Mouse (Mus musculus) liver, embryonic 11.5 days (tissue): ENCODE measurements around the gene Vezt. TPM values are rescaled to one million over a fixed set of nuclear protein-coding genes. Genes with fewer than 3 reads are reported as not detected.
A peak's percentile ranks its signal among the peaks of the same experiment; 100 is the strongest.

Experiments
- ATAC-seq: fragments of 200-750 bp; cut with Nextera tagmentation; replicated peaks from 2 replicates; pipeline ENCODE4 v1.8.0; 2017; ENCODE audit warnings: moderate number of reproducible peaks, mild to moderate bottlenecking, moderate TSS enrichment, moderate library complexity; ENCODE audit not compliant: low FRiP score
- DNase-seq: peaks from one replicate; pipeline ENCODE4 v3.0.0-alpha.2; 2017; ENCODE audit warnings: low spot score
- H3K27ac ChIP-seq: fragments of 300-500 bp; sonication (generic); 2 replicates; pipeline ENCODE4 v1.5.1; 2014; ENCODE audit warnings: mild to moderate bottlenecking, low read depth, low read length, control low read depth
- H3K27me3 ChIP-seq: fragments of 300-500 bp; sonication (generic); replicated peaks from 2 replicates; pipeline ENCODE4 v1.6.1; 2014; ENCODE audit warnings: low read length, mixed read lengths; ENCODE audit not compliant: control insufficient read depth, insufficient read depth
- H3K36me3 ChIP-seq: fragments of 300-500 bp; sonication (generic); 2 replicates; pipeline ENCODE4 v1.6.1; 2014; ENCODE audit warnings: mild to moderate bottlenecking, low read length, moderate library complexity, mixed read lengths; ENCODE audit not compliant: control insufficient read depth, insufficient read depth
- H3K4me1 ChIP-seq: fragments of 300-500 bp; sonication (generic); replicated peaks from 2 replicates; pipeline ENCODE4 v1.6.1; 2014; ENCODE audit warnings: low read length, mixed read lengths; ENCODE audit not compliant: control insufficient read depth, insufficient read depth
- H3K4me2 ChIP-seq: fragments of 300-500 bp; sonication (generic); 2 replicates; pipeline ENCODE4 v1.6.1; 2014; ENCODE audit warnings: mild to moderate bottlenecking, control low read depth, moderate library complexity
- H3K4me3 ChIP-seq: fragments of 300-500 bp; sonication (generic); 2 replicates; pipeline ENCODE4 v1.5.1; 2014; ENCODE audit warnings: low read depth, low read length, control low read depth
- H3K9ac ChIP-seq: fragments of 300-500 bp; sonication (generic); 2 replicates; pipeline ENCODE4 v1.6.1; 2014; ENCODE audit warnings: low read depth, low read length, control low read depth
- H3K9me3 ChIP-seq: fragments of 300-500 bp; sonication (generic); 2 replicates; pipeline ENCODE4 v1.6.1; 2016; ENCODE audit warnings: low read length, inconsistent platforms, mixed read lengths; ENCODE audit not compliant: control insufficient read depth
- WGBS: fragments of 180-500 bp; shearing (Covaris S2); extraction: QIAGEN DNeasy Blood & Tissue Kit; methylation state at CpG from one replicate; pipeline ENCODE4 v1.1.7; 2014; 5-methylcytosine and 5-hydroxymethylcytosine counted together
- polyA plus RNA-seq: library from polyadenylated mRNA; unstranded; fragments of >200 nt; fragmentation: Nextera tagmentation; extraction: Ambion mirVana; gene quantifications from 2 replicates; pipeline ENCODE4 v1.2.1, GENCODE M21; 2014

Vezt gene
- polyA plus RNA-seq, 1 experiment from 2014 or later: 18.9 TPM

DNA sequence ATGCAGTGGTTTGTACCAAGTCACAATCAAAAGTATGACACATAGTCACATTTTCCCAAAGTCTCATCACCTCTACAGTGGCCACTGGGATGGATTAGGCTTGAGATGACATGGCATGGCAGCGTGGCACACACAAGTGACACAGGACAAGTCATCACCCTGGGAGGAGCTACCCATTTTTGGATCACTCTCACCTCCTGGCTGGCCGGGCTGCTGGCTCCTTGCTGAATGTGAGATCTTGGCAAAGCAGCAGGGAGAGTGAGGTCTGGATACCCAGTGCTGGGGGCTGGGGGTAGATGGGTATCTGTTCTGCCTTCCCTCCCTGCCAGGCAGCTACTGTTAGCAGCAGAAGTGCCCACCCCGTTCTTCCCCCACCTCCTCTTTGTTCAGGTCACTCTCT is 31.3 kb upstream of the Vezt start:
- Histone ChIP-seq H3K4me1 (peaks cover 10% of the 10 kb centered on the region), H3K9me3 (no peaks in the 10 kb centered on the region), H3K27me3 (no peaks in the 10 kb centered on the region), H3K4me3 (no peak overlapping the region), H3K4me2 (no peak overlapping the region), H3K36me3 (no peaks in the 10 kb centered on the region), H3K9ac (no peak overlapping the region), H3K27ac (no peak overlapping the region)
- ATAC-seq (no peak), DNase-seq (no peak)
- 69% methylated on average over 3 of the region's 3 CpGs for WGBS

DNA sequence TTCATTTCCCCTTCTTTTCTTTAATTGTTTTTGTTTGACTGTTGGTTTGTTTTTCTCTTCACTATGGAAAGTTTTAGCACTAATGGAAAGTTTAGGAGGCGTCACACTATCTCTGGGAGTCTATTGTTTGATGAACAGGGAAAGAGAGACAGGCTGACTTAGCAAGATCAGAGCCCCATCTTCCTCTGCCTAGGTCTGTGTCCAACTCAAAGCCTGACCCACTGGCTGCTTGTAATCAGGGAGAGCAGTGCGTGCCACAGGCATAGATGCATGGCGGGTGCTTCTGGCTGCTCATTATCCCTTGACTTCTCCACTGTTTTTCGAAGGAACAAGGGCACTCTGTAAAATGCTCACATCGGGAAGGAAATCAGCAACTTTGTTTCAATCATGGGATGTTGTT is 26.7 kb upstream of the Vezt start:
- DNase-seq (no peak), ATAC-seq (no peak)
- Histone ChIP-seq H3K9me3 (no peaks in the 10 kb centered on the region), H3K4me1 (peaks cover 14% of the 10 kb centered on the region), H3K4me3 (no peak overlapping the region), H3K27ac (no peak overlapping the region), H3K27me3 (no peaks in the 10 kb centered on the region), H3K36me3 (no peaks in the 10 kb centered on the region), H3K4me2 (no peak overlapping the region), H3K9ac (no peak overlapping the region)
- 76% methylated on average over 5 of the region's 5 CpGs for WGBS

DNA sequence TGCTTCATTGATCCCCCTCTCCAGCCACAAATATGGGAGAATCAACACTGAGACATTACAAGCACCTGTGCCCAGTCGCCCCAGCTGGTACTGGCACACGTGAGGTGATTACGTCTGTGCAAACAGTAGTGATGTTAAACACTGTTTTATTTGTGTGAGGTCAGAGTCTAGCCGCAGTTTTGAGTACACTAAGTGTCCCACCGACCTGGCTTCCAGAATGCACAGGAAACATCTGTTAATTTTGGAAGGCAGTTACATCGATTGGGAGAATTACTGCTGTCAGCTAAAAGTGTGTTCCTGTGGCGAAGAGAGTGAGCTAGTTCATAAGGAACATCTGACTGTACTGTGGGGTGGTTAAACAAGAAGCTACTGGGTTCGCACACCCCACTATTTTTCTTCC is 24.6 kb upstream of the Vezt start:
- Histone ChIP-seq H3K9ac (no peak overlapping the region), H3K36me3 (no peaks in the 10 kb centered on the region), H3K27me3 (no peaks in the 10 kb centered on the region), H3K27ac (no peak overlapping the region), H3K4me3 (no peak overlapping the region), H3K4me1 (peaks cover 14% of the 10 kb centered on the region), H3K4me2 (no peak overlapping the region), H3K9me3 (no peaks in the 10 kb centered on the region)
- DNase-seq (no peak), ATAC-seq (peak; percentile 18; the same call in 1 of the 2 replicates)
- 72% methylated on average over 8 of the region's 8 CpGs for WGBS

DNA sequence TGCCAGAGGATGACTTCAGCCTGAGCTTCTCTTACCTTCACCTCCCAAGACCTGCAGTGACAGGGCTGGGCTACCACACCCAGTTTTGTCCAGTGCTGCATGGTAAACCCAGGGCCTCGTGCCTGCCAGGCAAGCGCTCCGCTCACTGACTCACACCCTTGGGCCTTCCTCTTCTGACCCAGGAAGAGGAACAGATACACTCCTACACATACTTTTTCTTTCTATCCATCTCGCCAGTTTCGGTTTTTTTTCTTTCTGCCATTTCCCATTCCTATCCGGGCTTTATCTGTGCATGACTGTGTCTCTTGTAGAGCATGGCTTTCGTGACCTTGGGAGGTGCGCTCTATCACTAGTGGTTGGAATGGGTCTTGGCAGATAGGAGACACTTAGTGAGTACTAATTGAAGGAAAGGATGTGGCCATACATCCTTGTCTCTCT is 24.0 kb upstream of the Vezt start:
- Histone ChIP-seq H3K9me3 (no peaks in the 10 kb centered on the region), H3K36me3 (no peaks in the 10 kb centered on the region), H3K4me2 (no peak overlapping the region), H3K4me1 (peaks cover 14% of the 10 kb centered on the region), H3K27ac (no peak overlapping the region), H3K27me3 (no peaks in the 10 kb centered on the region), H3K9ac (no peak overlapping the region), H3K4me3 (no peak overlapping the region)
- ATAC-seq (peak; percentile 53; the same call in 1 of the 2 replicates), DNase-seq (no peak)
- 77% methylated on average over 8 of the region's 8 CpGs for WGBS

DNA sequence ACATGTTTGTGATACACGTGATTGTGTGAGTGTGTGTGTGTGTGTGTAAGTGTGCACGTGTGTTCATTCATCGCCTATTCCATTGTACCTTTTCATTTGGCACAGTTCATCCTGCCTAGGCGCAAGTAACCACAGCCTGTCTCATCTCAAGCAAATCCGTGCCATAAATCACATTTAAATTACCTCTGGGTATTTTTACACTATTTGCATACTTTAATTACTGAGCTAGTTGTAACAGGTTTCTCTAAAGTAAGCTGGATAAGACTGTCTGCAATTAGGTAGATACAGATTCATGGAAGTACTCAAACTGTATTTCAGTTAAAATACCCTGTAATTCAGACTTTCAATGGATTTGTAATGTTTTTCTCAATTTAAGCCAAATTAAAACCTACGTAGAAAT is 20.9 kb upstream of the Vezt start:
- 89% methylated on average over 6 of the region's 6 CpGs for WGBS
- Histone ChIP-seq H3K9me3 (no peaks in the 10 kb centered on the region), H3K36me3 (no peaks in the 10 kb centered on the region), H3K27ac (no peak overlapping the region), H3K4me1 (peaks cover 17% of the 10 kb centered on the region), H3K4me3 (no peak overlapping the region), H3K9ac (no peak overlapping the region), H3K4me2 (no peak overlapping the region), H3K27me3 (no peaks in the 10 kb centered on the region)
- DNase-seq (no peak), ATAC-seq (no peak)

DNA sequence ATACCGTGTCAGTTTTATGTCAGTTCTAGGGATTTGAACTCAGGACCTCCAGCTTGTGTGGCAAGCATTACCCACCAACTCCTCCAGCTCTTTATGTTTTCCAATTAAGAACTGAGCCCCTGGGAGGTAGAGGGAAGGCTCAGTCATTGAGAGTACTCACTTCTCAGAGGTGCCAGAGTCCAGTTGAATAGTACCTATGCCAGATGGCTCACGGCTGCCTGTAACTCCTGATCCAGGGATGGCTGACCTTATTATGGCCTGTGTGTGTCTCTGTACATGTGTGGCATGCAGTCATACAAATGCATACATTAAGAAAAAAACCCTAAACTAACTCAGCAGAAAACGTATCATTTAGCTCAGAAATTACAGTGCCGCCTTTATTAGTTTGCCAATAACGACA is 15.1 kb upstream of the Vezt start:
- WGBS: 93% methylated on average over 5 of the region's 5 CpGs
- Histone ChIP-seq H3K27ac (no peak overlapping the region), H3K9ac (no peak overlapping the region), H3K4me1 (peaks cover 38% of the 10 kb centered on the region), H3K27me3 (no peaks in the 10 kb centered on the region), H3K36me3 (no peaks in the 10 kb centered on the region), H3K4me3 (no peak overlapping the region), H3K9me3 (no peaks in the 10 kb centered on the region), H3K4me2 (no peak overlapping the region)
- ATAC-seq (no peak), DNase-seq (no peak)

DNA sequence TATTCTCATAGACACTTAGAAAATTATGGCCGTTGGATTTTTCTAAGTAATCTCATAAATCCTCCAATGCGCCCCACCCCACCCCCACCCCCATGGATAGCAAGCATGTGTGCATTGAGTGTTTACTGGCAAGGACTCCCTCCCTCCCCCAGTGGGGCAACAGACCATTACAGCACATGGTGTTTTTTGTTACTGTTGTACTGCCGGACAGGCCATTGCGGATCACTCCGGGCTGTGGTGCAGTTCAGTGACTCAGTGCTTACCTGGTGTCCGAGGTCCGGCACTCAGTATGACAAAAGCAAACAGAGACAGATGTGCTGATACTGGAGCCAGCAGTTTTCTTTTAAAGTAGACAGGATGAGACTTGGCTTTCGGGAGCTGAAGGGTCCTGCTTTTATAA is 13.5 kb upstream of the Vezt start:
- 64% methylated on average over 8 of the region's 8 CpGs for WGBS
- H3K36me3 ChIP-seq: peaks cover 3% of the 10 kb centered on the region; the same call in 1 of the 2 replicates
- H3K27me3 ChIP-seq: no peaks in the 10 kb centered on the region
- DNase-seq (no peak), ATAC-seq (no peak)
- H3K9me3 ChIP-seq: no peaks in the 10 kb centered on the region
- no peak overlapping the region for H3K9ac ChIP-seq
- H3K4me3 ChIP-seq: no peak overlapping the region
- no peak overlapping the region; the same call in 1 of the 2 replicates for H3K27ac ChIP-seq
- peaks cover 38% of the 10 kb centered on the region for H3K4me1 ChIP-seq
- H3K4me2 ChIP-seq: peak overlapping the region; percentile 33

DNA sequence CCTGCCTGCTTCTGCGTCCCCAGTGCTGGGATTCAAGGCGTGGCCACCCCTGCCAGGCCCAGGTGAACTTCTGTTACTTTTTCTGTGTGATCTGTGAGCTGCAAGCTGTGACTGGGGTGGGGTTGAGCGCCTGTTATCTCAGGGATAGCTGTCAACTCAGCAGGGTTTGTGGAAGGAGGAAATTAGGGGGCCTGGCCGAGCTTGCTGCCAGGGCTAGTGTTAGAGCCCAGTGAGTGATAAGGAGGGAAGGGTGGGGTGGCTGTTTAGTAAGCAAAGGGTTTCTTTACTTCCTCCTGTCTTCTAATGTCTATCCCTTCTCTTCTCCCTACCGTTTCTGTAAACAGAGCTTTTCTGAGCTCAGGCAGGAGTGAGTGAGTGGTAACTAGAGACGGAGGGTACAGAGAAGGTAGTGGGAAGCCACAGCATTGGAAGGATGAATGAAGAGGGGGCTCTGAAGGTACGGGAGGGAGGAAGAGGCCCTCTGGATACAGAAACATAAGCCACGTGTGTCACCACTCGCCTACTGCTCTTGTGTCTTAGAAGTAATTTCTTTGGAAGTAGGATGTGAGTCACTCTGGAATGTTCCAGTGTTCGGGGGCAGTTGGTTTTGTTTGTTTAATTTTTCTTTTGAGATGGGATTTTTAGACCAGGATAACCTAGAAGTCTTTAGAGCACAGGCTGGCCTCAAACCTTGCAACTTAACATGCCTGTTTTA is 12.4 kb upstream of the Vezt start:
- ATAC-seq: peak; percentile 98
- no peaks in the 10 kb centered on the region for H3K9me3 ChIP-seq
- peak overlapping the region; percentile 89 for H3K27ac ChIP-seq
- H3K4me1 ChIP-seq: peaks cover 35% of the 10 kb centered on the region
- H3K4me2 ChIP-seq: peak overlapping the region; percentile 61
- peak overlapping the region; percentile 21 for H3K4me3 ChIP-seq
- no peaks in the 10 kb centered on the region for H3K27me3 ChIP-seq
- 15% methylated on average over 10 of the region's 10 CpGs for WGBS
- peaks cover 3% of the 10 kb centered on the region; the same call in 1 of the 2 replicates for H3K36me3 ChIP-seq
- DNase-seq: peak; percentile 69
- peak overlapping the region; percentile 56 for H3K9ac ChIP-seq

DNA sequence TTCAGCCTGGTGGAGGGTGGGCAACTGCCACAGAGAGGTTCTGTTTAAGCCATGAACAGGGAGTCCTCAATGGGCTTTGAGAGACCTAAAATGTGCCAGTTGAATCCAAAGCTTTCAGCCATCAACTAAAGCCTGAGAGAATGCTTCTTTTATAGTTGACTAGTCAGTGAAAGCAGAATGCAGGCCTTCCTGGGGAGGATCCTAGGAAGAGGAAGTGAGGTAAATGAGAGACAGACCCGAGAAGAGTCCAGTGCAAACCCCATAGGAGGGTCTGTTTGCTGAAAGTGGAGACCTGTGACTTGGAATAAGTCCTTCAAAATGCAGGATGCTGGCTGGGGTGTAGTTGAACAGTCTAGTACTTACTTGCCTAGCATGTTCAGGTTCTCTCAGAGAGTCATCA is 11.4 kb upstream of the Vezt start:
- Histone ChIP-seq H3K27ac (no peak overlapping the region), H3K9ac (no peak overlapping the region), H3K4me3 (no peak overlapping the region), H3K36me3 (peaks cover 3% of the 10 kb centered on the region; the same call in 1 of the 2 replicates), H3K27me3 (no peaks in the 10 kb centered on the region), H3K4me1 (peaks cover 35% of the 10 kb centered on the region), H3K9me3 (no peaks in the 10 kb centered on the region), H3K4me2 (no peak overlapping the region)
- WGBS: 38% methylated on average over 1 of the region's 1 CpGs
- no peak for ATAC-seq
- no peak for DNase-seq
